Mouse (Mus musculus) WW6 (cell line): ENCODE measurements at regions not wholly inside any gene's neighbourhood (a gene's known extent, or its start where the extent isn't known, plus 50 kb on each side); places are given as distances from the start of the nearest gene placed in this dataset.

Source experiments
- DNase-seq: peaks from one replicate; pipeline ENCODE4 v3.0.0-alpha.2; 2013; ENCODE audit warnings: low read depth, low spot score

GRCm38 (mm10) chr14:25272366-25273156 lies 186.4 kb upstream of the Zmiz1 start:
- DNase-seq: no peak

GRCm38 (mm10) chr14:25279751-25280150 lies 179.2 kb upstream of the Zmiz1 start:
- DNase-seq: no peak

- DNase-seq: no peak
These were observed 166.4 kb upstream of the Zmiz1 start for GRCm38 (mm10) chr14:25292557-25292956.

GRCm38 (mm10) chr14:25294226-25294625 lies 164.8 kb upstream of the Zmiz1 start:
- DNase-seq: no peak

- DNase-seq: no peak
These were observed 163.2 kb upstream of the Zmiz1 start for GRCm38 (mm10) chr14:25295688-25296350.

- no peak for DNase-seq
These were observed 159.3 kb upstream of the Zmiz1 start for GRCm38 (mm10) chr14:25299673-25300190.

GRCm38 (mm10) chr14:25301336-25302031 lies 157.5 kb upstream of the Zmiz1 start:
- no peak for DNase-seq

- DNase-seq: no peak
These were observed 154.6 kb upstream of the Zmiz1 start for GRCm38 (mm10) chr14:25304391-25304851.

- DNase-seq: no peak
These were observed 152.8 kb upstream of the Zmiz1 start for GRCm38 (mm10) chr14:25306166-25306565.

GRCm38 (mm10) chr14:25306961-25307654 lies 151.9 kb upstream of the Zmiz1 start:
- no peak for DNase-seq

GRCm38 (mm10) chr14:25308051-25308450 lies 150.9 kb upstream of the Zmiz1 start:
- no peak for DNase-seq

GRCm38 (mm10) chr14:25310671-25311151 lies 148.3 kb upstream of the Zmiz1 start:
- no peak for DNase-seq

GRCm38 (mm10) chr14:25311475-25311874 lies 147.5 kb upstream of the Zmiz1 start:
- DNase-seq: no peak

GRCm38 (mm10) chr14:25312135-25312534 lies 146.8 kb upstream of the Zmiz1 start:
- no peak for DNase-seq

GRCm38 (mm10) chr14:25312814-25313426 lies 146.1 kb upstream of the Zmiz1 start:
- DNase-seq: no peak

GRCm38 (mm10) chr14:25313693-25314240 lies 145.2 kb upstream of the Zmiz1 start:
- no peak for DNase-seq

- DNase-seq: no peak
These were observed 142.5 kb upstream of the Zmiz1 start for GRCm38 (mm10) chr14:25316491-25316890.

- peak; percentile 33 for DNase-seq
These were observed 141.1 kb upstream of the Zmiz1 start for GRCm38 (mm10) chr14:25317680-25318471.

GRCm38 (mm10) chr14:25318909-25319308 lies 140.1 kb upstream of the Zmiz1 start:
- no peak for DNase-seq

GRCm38 (mm10) chr14:25320141-25320540 lies 138.8 kb upstream of the Zmiz1 start:
- no peak for DNase-seq
